Mouse (Mus musculus): Measurements from ENCODE around the gene Plk1. TPM values are rescaled to one million over a fixed set of nuclear protein-coding genes. Genes with fewer than 3 reads are reported as not detected.

Gene Plk1
- polyA plus RNA-seq (2014; fragmentation: Nextera tagmentation; extraction: Ambion mirVana), result 155 and 161 TPM in 2 replicates

DNA sequence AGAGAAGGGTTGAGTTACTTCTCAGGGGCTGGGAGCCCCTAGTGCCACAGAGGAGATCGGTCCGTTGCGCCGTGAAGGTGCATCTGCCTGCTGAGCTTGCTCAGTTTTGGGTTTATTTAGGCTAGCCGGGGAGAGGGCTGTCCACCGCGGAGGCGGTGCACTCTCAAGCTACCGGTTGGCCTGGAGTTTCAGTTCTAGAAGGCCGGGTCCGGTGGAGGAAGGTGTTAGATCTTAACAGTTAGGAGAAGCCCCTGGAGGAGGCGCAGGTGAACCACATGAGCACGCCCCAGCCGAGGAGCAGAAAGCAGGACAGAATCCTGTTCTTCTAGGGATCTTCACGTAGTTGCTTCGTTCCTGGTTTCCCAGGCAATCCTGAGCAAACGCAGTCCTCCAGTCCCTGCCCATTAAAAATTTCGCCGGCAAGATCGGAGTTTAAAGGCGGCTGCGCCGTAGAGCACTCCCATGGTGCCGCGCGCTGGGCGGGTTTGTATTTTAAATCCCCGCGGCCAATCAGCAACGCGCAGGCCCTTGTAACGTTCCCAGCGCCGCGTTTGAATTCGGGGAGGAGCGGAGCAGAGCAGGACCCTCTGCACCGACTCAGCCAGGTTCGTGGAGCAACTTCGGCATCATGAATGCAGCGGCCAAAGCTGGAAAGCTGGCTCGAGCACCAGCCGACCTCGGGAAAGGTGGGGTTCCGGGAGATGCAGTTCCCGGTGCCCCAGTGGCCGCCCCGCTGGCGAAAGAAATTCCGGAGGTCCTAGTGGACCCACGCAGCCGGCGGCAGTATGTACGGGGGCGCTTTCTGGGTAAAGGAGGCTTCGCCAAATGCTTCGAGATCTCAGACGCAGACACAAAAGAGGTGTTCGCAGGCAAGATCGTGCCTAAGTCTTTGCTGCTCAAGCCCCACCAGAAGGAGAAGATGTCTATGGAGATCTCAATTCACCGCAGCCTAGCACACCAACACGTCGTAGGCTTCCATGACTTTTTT lies at the start of gene Plk1:
Gene Plk1, plus strand, starts transcription at position 525 of the 988 bp plus-strand sequence.
- Histone ChIP-seq H3K4me1 (ENCODE audit: control insufficient read depth, insufficient read depth, low read length) (peaks cover 17% of the 10 kb centered on the region), H3K9ac (ENCODE audit: low read length) (peak within 1 kb of the TSS; percentile 84), H3K4me2 (ENCODE audit: low read depth, severe bottlenecking) (peak within 1 kb of the TSS; percentile 86), H3K27ac (replicated peaks; ENCODE audit: low read depth, low read length) (peak within 1 kb of the TSS; percentile 88), H3K4me3 (ENCODE audit: low read depth, low read length) (peak within 1 kb of the TSS; percentile 84), H3K27me3 (ENCODE audit: control insufficient read depth, insufficient read depth, low read length) (no peaks in the 10 kb centered on the region), H3K36me3 (ENCODE audit: control insufficient read depth, insufficient read depth, low read length) (peaks cover 11% of the 10 kb centered on the region), H3K9me3 (ENCODE audit: control insufficient read depth, low read length) (no peaks in the 10 kb centered on the region)
- peak; percentile 87 for ATAC-seq (ENCODE audit: insufficient number of reproducible peaks, low FRiP score, low TSS enrichment, low read depth)
- whole genome bisulfite sequencing, result under 1% methylated on average over 63 of the region's 63 CpGs
- DNase-seq (ENCODE audit: low spot score), result peak; percentile 94

DNA sequence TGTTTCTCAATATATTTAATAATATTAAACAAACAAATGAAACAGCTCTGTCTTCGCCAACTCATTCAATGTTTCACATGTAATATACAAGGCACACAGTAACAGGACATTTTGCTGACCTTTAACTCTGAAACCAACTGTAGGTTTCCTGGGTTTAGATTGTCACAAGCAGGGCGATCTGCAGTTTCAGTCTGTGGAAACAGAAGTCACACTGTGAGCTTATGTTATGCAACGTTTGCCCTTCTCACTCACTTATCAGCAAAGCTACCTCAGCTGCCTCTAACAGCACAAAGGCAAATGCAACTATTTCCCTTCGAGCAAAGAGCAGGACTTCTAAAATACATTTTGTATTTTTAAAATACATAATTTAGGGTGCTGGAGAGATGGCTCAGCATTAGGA lies 35.7 kb upstream of the Plk1 start:
- H3K9ac ChIP-seq (ENCODE audit: low read length), result no peak overlapping the region
- peaks cover 15% of the 10 kb centered on the region for H3K36me3 ChIP-seq (ENCODE audit: control insufficient read depth, insufficient read depth, low read length)
- H3K9me3 ChIP-seq (ENCODE audit: control insufficient read depth, low read length), result no peaks in the 10 kb centered on the region
- ATAC-seq (ENCODE audit: insufficient number of reproducible peaks, low FRiP score, low TSS enrichment, low read depth), result no peak
- DNase-seq (ENCODE audit: low spot score), result no peak
- no peak overlapping the region for H3K4me2 ChIP-seq (ENCODE audit: low read depth, severe bottlenecking)
- H3K4me1 ChIP-seq (ENCODE audit: control insufficient read depth, insufficient read depth, low read length), result no peaks in the 10 kb centered on the region
- no peaks in the 10 kb centered on the region for H3K27me3 ChIP-seq (ENCODE audit: control insufficient read depth, insufficient read depth, low read length)
- H3K4me3 ChIP-seq (ENCODE audit: low read depth, low read length), result no peak overlapping the region
- WGBS, result 84% methylated on average over 4 of the region's 4 CpGs
- no peak overlapping the region for H3K27ac ChIP-seq (replicated peaks; ENCODE audit: low read depth, low read length)

DNA sequence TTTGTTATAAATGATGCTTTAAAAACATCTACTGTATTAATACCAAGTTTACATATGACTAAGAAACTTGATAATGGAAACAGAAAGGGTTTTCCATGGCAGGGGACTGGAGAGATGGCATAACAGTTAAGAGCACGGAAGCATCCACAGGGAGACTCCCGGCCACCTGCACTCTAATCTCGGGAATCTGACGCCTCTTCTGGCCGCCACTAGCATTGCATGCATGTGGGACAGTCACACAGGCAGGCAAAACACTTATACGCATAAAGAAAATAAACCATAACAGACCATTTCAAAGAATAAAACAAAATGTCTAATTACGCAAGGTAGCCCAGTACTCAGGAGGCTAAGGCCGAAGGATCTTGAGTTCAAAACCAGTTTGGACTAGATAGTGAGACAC lies 33.6 kb upstream of the Plk1 start:
- DNase-seq (ENCODE audit: low spot score) (no peak), ATAC-seq (ENCODE audit: insufficient number of reproducible peaks, low FRiP score, low TSS enrichment, low read depth) (no peak)
- Histone ChIP-seq H3K27me3 (ENCODE audit: control insufficient read depth, insufficient read depth, low read length) (no peaks in the 10 kb centered on the region), H3K27ac (replicated peaks; ENCODE audit: low read depth, low read length) (no peak overlapping the region), H3K9ac (ENCODE audit: low read length) (no peak overlapping the region), H3K9me3 (ENCODE audit: control insufficient read depth, low read length) (no peaks in the 10 kb centered on the region), H3K36me3 (ENCODE audit: control insufficient read depth, insufficient read depth, low read length) (peaks cover 15% of the 10 kb centered on the region), H3K4me3 (ENCODE audit: low read depth, low read length) (no peak overlapping the region), H3K4me2 (ENCODE audit: low read depth, severe bottlenecking) (no peak overlapping the region), H3K4me1 (ENCODE audit: control insufficient read depth, insufficient read depth, low read length) (no peaks in the 10 kb centered on the region)
- 77% methylated on average over 8 of the region's 8 CpGs for WGBS

DNA sequence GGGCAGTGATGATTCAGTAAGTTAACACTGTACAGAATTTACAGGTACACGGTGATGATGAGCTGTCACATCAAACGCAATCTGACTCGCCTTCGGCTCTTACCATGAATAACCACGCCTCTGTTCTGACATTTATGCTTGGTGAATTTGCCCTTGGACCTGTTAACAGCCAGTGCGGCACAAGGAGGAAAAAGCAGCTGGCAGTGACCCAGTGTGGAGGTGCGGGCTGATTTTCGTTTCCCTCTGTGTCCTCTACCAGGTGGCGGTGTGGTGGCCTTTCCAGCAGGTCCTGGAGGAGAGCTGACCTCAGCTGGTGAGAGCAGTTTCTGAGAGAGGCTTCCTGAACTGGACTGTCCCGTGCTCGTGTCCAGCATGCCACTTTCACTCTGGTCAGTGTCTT lies 32.3 kb upstream of the Plk1 start:
- no peaks in the 10 kb centered on the region for H3K9me3 ChIP-seq (ENCODE audit: control insufficient read depth, low read length)
- DNase-seq (ENCODE audit: low spot score) (no peak), ATAC-seq (ENCODE audit: insufficient number of reproducible peaks, low FRiP score, low TSS enrichment, low read depth) (no peak)
- peaks cover 15% of the 10 kb centered on the region for H3K36me3 ChIP-seq (ENCODE audit: control insufficient read depth, insufficient read depth, low read length)
- no peak overlapping the region for H3K4me3 ChIP-seq (ENCODE audit: low read depth, low read length)
- H3K27me3 ChIP-seq (ENCODE audit: control insufficient read depth, insufficient read depth, low read length), result no peaks in the 10 kb centered on the region
- no peak overlapping the region for H3K9ac ChIP-seq (ENCODE audit: low read length)
- H3K4me2 ChIP-seq (ENCODE audit: low read depth, severe bottlenecking), result no peak overlapping the region
- H3K4me1 ChIP-seq (ENCODE audit: control insufficient read depth, insufficient read depth, low read length), result no peaks in the 10 kb centered on the region
- no peak overlapping the region for H3K27ac ChIP-seq (replicated peaks; ENCODE audit: low read depth, low read length)
- 93% methylated on average over 11 of the region's 11 CpGs for WGBS

DNA sequence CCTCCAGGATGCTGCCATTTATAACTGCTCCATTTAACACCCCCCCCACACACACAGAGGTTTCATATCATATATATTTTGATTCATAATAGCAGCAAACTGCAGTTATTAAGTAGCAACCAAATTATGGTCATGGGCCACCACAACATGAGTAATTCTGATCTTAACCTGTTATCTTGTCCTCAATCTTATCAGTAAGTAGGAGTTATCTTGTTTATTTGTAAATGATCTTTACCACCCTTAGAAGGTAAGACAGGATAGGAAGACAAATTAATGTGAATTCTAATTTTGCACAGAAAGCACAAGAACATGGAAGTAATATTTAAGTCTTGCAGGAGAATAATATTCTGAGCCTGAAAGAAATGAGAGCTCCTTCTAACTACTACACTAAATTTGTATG lies 27.4 kb upstream of the Plk1 start:
- DNase-seq (ENCODE audit: low spot score) (no peak), ATAC-seq (ENCODE audit: insufficient number of reproducible peaks, low FRiP score, low TSS enrichment, low read depth) (no peak)
- H3K9ac ChIP-seq (ENCODE audit: low read length), result no peak overlapping the region
- H3K27me3 ChIP-seq (ENCODE audit: control insufficient read depth, insufficient read depth, low read length), result no peaks in the 10 kb centered on the region
- peak overlapping the region; percentile 57; the same call in 1 of the 2 replicates for H3K4me2 ChIP-seq (ENCODE audit: low read depth, severe bottlenecking)
- H3K36me3 ChIP-seq (ENCODE audit: control insufficient read depth, insufficient read depth, low read length), result peaks cover 16% of the 10 kb centered on the region
- no peaks in the 10 kb centered on the region for H3K9me3 ChIP-seq (ENCODE audit: control insufficient read depth, low read length)
- no peak overlapping the region for H3K27ac ChIP-seq (replicated peaks; ENCODE audit: low read depth, low read length)
- no peaks in the 10 kb centered on the region for H3K4me1 ChIP-seq (ENCODE audit: control insufficient read depth, insufficient read depth, low read length)
- H3K4me3 ChIP-seq (ENCODE audit: low read depth, low read length), result peak overlapping the region; percentile 81

DNA sequence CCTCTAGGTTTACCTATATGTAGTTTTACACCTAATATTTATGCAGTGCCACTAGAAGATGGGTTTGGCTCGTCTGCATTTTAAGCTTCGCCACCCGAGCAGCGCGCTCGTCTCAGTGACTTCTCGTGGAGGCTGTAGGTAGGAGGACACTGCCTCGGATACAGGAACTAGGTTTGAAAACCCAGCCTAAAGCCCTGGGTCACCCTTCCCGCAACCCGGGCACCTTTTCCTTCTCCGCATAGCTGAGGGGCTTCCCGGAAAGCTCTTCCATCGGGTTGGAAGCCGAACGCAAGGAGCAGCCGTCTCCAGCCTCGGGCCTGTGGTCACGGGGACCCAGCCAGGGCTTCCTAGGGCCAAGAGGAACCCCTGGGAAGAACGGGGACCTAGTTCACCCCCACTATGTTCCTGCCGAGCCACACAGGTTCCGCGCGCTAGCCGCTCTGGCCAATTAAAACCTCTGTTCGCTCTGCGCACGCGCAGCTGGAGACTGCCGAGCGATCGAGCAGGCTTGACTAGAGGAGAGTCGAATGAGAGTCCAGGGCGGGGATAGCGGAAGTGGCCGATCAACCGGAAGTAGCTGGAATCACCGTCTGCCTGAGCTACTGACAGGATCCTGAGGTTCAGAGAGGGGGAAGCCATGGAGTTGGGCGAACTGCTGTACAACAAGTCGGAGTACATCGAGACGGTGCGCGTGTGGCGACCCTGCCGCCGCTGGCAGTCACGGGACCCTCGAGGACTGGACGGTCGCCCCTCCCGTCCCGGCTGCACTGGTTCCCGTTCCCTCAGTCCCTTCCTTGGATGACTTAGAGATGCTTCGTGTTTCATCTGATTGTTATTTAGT lies 26.5 kb upstream of the Plk1 start, which contains the start of the genes Palb2 and Dctn5:
Gene Palb2, minus strand, starts transcription at position 489 of the 841 bp plus-strand sequence.
Gene Dctn5, plus strand, starts transcription at position 545 of the 841 bp plus-strand sequence.
- Histone ChIP-seq H3K4me3 (ENCODE audit: low read depth, low read length) (peak within 1 kb of the TSS; percentile 81), H3K36me3 (ENCODE audit: control insufficient read depth, insufficient read depth, low read length) (peaks cover 7% of the 10 kb centered on the region; the same call in 1 of the 2 replicates), H3K9me3 (ENCODE audit: control insufficient read depth, low read length) (no peaks in the 10 kb centered on the region), H3K4me1 (ENCODE audit: control insufficient read depth, insufficient read depth, low read length) (no peaks in the 10 kb centered on the region), H3K27ac (replicated peaks; ENCODE audit: low read depth, low read length) (no peak within 1 kb of the TSS), H3K9ac (ENCODE audit: low read length) (peak within 1 kb of the TSS; percentile 89), H3K27me3 (ENCODE audit: control insufficient read depth, insufficient read depth, low read length) (no peaks in the 10 kb centered on the region), H3K4me2 (ENCODE audit: low read depth, severe bottlenecking) (peak within 1 kb of the TSS; percentile 57)
- WGBS, result under 1% methylated on average over 54 of the region's 54 CpGs
- DNase-seq (ENCODE audit: low spot score) (peak; percentile 98), ATAC-seq (ENCODE audit: insufficient number of reproducible peaks, low FRiP score, low TSS enrichment, low read depth) (peak; percentile 93)

DNA sequence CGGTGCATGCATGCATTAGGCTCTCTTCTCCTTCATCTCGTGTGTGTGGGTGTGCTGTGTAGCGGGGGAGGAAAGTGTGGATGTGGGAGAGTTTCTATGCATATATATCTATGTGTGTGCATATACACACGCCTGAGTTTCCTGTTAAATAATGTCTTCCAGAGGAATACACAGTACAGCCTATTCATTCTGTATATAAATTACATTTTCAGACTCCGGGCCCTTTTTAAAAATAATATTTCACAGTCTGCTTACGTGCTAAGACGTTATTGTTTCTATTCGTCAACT lies 26.0 kb upstream of the Plk1 start:
- Histone ChIP-seq H3K4me2 (ENCODE audit: low read depth, severe bottlenecking) (peak overlapping the region; percentile 49), H3K4me1 (ENCODE audit: control insufficient read depth, insufficient read depth, low read length) (no peaks in the 10 kb centered on the region), H3K9me3 (ENCODE audit: control insufficient read depth, low read length) (no peaks in the 10 kb centered on the region), H3K27me3 (ENCODE audit: control insufficient read depth, insufficient read depth, low read length) (no peaks in the 10 kb centered on the region), H3K9ac (ENCODE audit: low read length) (peak overlapping the region; percentile 67), H3K36me3 (ENCODE audit: control insufficient read depth, insufficient read depth, low read length) (peaks cover 3% of the 10 kb centered on the region; the same call in 1 of the 2 replicates), H3K4me3 (ENCODE audit: low read depth, low read length) (peak overlapping the region; percentile 81), H3K27ac (replicated peaks; ENCODE audit: low read depth, low read length) (no peak overlapping the region)
- ATAC-seq (ENCODE audit: insufficient number of reproducible peaks, low FRiP score, low TSS enrichment, low read depth) (peak; percentile 31; the same call in 1 of the 2 replicates), DNase-seq (ENCODE audit: low spot score) (no peak)
- WGBS, result 20% methylated on average over 8 of the region's 8 CpGs

DNA sequence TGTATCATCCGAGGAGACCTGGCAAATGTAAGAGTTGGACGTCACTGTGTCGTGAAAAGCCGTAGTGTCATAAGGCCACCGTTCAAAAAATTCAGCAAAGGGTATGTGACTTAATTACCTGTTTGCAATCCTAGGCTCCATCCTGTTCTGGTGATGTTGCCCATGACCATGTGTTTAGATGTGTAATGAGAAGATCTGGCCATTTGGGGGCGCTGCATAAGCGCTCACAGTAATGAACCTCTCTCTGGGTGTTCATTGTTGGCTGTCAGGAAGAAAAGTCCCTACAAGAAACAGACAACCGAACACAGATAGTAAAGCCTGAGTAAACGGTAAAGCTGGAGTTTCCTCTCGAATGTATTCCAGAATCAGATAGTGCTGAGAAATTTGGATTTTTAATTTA lies 24.2 kb upstream of the Plk1 start:
- peaks cover 9% of the 10 kb centered on the region for H3K36me3 ChIP-seq (ENCODE audit: control insufficient read depth, insufficient read depth, low read length)
- H3K9ac ChIP-seq (ENCODE audit: low read length), result no peak overlapping the region
- H3K4me1 ChIP-seq (ENCODE audit: control insufficient read depth, insufficient read depth, low read length), result no peaks in the 10 kb centered on the region
- no peaks in the 10 kb centered on the region for H3K27me3 ChIP-seq (ENCODE audit: control insufficient read depth, insufficient read depth, low read length)
- H3K27ac ChIP-seq (replicated peaks; ENCODE audit: low read depth, low read length), result no peak overlapping the region
- no peak overlapping the region for H3K4me3 ChIP-seq (ENCODE audit: low read depth, low read length)
- WGBS, result 73% methylated on average over 10 of the region's 10 CpGs
- H3K9me3 ChIP-seq (ENCODE audit: control insufficient read depth, low read length), result no peaks in the 10 kb centered on the region
- H3K4me2 ChIP-seq (ENCODE audit: low read depth, severe bottlenecking), result no peak overlapping the region
- DNase-seq (ENCODE audit: low spot score) (peak; percentile 31), ATAC-seq (ENCODE audit: insufficient number of reproducible peaks, low FRiP score, low TSS enrichment, low read depth) (no peak)

All from limb, embryonic 11.5 days (tissue).